Mouse (Mus musculus) spleen, adult 2 months (tissue): ENCODE data around the gene Gm281.

Experiments used
- CTCF ChIP-seq: fragments of 200-500 bp; IDR thresholded peaks from 2 replicates; pipeline ENCODE4 v1.5.1; 2011; ENCODE audit warnings: mild to moderate bottlenecking, inconsistent platforms; ENCODE audit not compliant: insufficient read depth, insufficient read length, insufficient replicate concordance; ENCODE audit errors: extremely low read depth
- POLR2A ChIP-seq: fragments of 200-500 bp; IDR thresholded peaks from 2 replicates; pipeline ENCODE4 v1.6.1; 2011; ENCODE audit warnings: low read depth, low read length, inconsistent platforms

GRCm38 (mm10) chr14:13812801-13813479, 101.3 kb downstream of the Gm281 start:
- TF ChIP-seq CTCF (no peak), POLR2A (no peak)
